Mouse (Mus musculus) liver, postnatal 0 days (tissue): ENCODE measurements at regions not wholly inside any gene's neighbourhood (a gene's known extent, or its start where the extent isn't known, plus 50 kb on each side); places are given as distances from the start of the nearest gene placed in this dataset.

Experiments
- CTCF ChIP-seq: sonication (generic); IDR thresholded peaks from 2 replicates; pipeline ENCODE4 v1.5.1; 2016; ENCODE audit warnings: antibody characterized with exemption, low read depth
- EP300 ChIP-seq: IDR thresholded peaks from 2 replicates; pipeline ENCODE4 v1.6.1; 2016; ENCODE audit warnings: antibody characterized with exemption, low read depth, mild to moderate bottlenecking

DNA sequence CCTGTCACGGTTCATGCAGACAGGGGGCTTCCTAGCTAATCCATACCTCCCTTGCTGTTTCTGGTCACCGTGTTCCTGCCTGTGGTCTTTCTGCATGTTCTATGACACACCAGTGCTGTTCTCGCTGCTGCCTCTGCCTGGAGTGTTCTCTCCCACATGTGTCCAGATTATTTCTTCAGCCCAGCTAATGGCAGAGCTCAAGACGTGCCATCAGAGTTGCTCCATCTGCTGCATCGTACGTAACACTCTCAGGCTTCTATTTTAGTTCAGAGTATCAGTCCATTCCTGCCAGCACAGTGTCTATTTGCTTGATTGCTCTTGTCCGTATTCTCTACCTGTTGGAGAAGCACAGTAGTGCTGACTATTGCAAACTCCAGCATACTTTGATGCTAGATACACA is 188.3 kb downstream of the Eipr1 start:
- no peak for TF ChIP-seq CTCF
- no peak for TF ChIP-seq EP300
